Mouse (Mus musculus): ENCODE data around the gene Cdk11b. TPM values are rescaled to one million over a fixed set of nuclear protein-coding genes. Genes with fewer than 3 reads are reported as not detected.

Cdk11b gene
- polyA plus RNA-seq, 1 experiment from 2014 or later = 74.7 TPM

GRCm38 (mm10) chr4:155694482-155695401, 70.1 kb downstream of the Cdk11b start:
- Histone ChIP-seq H3K27me3 (ENCODE audit: control insufficient read depth, insufficient read depth, low read length) (peaks cover 13% of the 10 kb centered on the region), H3K4me2 (ENCODE audit: low read depth) (peak overlapping the region; percentile 79), H3K4me1 (ENCODE audit: control insufficient read depth, insufficient read depth, low read length) (no peaks in the 10 kb centered on the region), H3K27ac (ENCODE audit: low read depth, low read length) (peak overlapping the region; percentile 1; the same call in 1 of the 2 replicates), H3K36me3 (ENCODE audit: control insufficient read depth, insufficient read depth, low read length) (no peaks in the 10 kb centered on the region), H3K9me3 (ENCODE audit: control insufficient read depth, low read length) (no peaks in the 10 kb centered on the region), H3K9ac (ENCODE audit: low read length) (peak overlapping the region; percentile 67), H3K4me3 (ENCODE audit: low read depth, low read length) (peak overlapping the region; percentile 75)
- peak; percentile 57 for ATAC-seq (ENCODE audit: insufficient read depth, low FRiP score, low TSS enrichment)
- under 1% methylated on average over 91 of the region's 92 CpGs for WGBS
- peak; percentile 68 for DNase-seq (ENCODE audit: low spot score)

GRCm38 (mm10) chr4:155695531-155696062, 70.9 kb downstream of the Cdk11b start:
- WGBS = 79% methylated on average over 4 of the region's 4 CpGs
- Histone ChIP-seq H3K27ac (ENCODE audit: low read depth, low read length) (no peak overlapping the region), H3K9ac (ENCODE audit: low read length) (0 out of 2 replicates have a peak overlapping the region, but pooled peaks have one; percentile 67), H3K4me3 (ENCODE audit: low read depth, low read length) (peak overlapping the region; percentile 75; the same call in 1 of the 2 replicates), H3K4me1 (ENCODE audit: control insufficient read depth, insufficient read depth, low read length) (no peaks in the 10 kb centered on the region), H3K27me3 (ENCODE audit: control insufficient read depth, insufficient read depth, low read length) (peaks cover 13% of the 10 kb centered on the region), H3K9me3 (ENCODE audit: control insufficient read depth, low read length) (no peaks in the 10 kb centered on the region), H3K36me3 (ENCODE audit: control insufficient read depth, insufficient read depth, low read length) (no peaks in the 10 kb centered on the region), H3K4me2 (ENCODE audit: low read depth) (peak overlapping the region; percentile 79; the same call in 1 of the 2 replicates)
- ATAC-seq (ENCODE audit: insufficient read depth, low FRiP score, low TSS enrichment) = no peak
- DNase-seq (ENCODE audit: low spot score) = no peak

GRCm38 (mm10) chr4:155696261-155697255, 71.9 kb downstream of the Cdk11b start:
- Histone ChIP-seq H3K4me2 (ENCODE audit: low read depth) (no peak overlapping the region), H3K4me3 (ENCODE audit: low read depth, low read length) (no peak overlapping the region)
- ATAC-seq (ENCODE audit: insufficient read depth, low FRiP score, low TSS enrichment) = no peak

More at GRCm38 (mm10) chr4:155696261-155697255, 71.9 kb downstream of the Cdk11b start:
- Histone ChIP-seq H3K36me3 (ENCODE audit: control insufficient read depth, insufficient read depth, low read length) (no peaks in the 10 kb centered on the region), H3K9me3 (ENCODE audit: control insufficient read depth, low read length) (no peaks in the 10 kb centered on the region), H3K9ac (ENCODE audit: low read length) (no peak overlapping the region), H3K27ac (ENCODE audit: low read depth, low read length) (no peak overlapping the region), H3K27me3 (ENCODE audit: control insufficient read depth, insufficient read depth, low read length) (peaks cover 13% of the 10 kb centered on the region), H3K4me1 (ENCODE audit: control insufficient read depth, insufficient read depth, low read length) (no peaks in the 10 kb centered on the region)
- 75% methylated on average over 16 of the region's 16 CpGs for WGBS
- no peak for DNase-seq (ENCODE audit: low spot score)

Other genes starting within 250 kb of the Cdk11b start
- not detected in 2 replicates for gene Gabrd, start 226.7 kb upstream of the Cdk11b start, polyA plus RNA-seq (2014; fragmentation: Nextera tagmentation; extraction: Ambion mirVana)
- gene Cfap74, start 215.7 kb upstream of the Cdk11b start, polyA plus RNA-seq (2014; fragmentation: Nextera tagmentation; extraction: Ambion mirVana) = 5.4 and 5.6 TPM in 2 replicates
- gene Tmem52, start 155.7 kb upstream of the Cdk11b start, polyA plus RNA-seq (2014; fragmentation: Nextera tagmentation; extraction: Ambion mirVana) = not detected in 2 replicates
- 778 and 796 TPM in 2 replicates for gene Gnb1, start 133.5 kb upstream of the Cdk11b start, polyA plus RNA-seq (2014; fragmentation: Nextera tagmentation; extraction: Ambion mirVana)
- 107 and 110 TPM in 2 replicates for gene Nadk, start 62.5 kb upstream of the Cdk11b start, polyA plus RNA-seq (2014; fragmentation: Nextera tagmentation; extraction: Ambion mirVana)
- gene Slc35e2, start 23.4 kb upstream of the Cdk11b start, polyA plus RNA-seq (2014; fragmentation: Nextera tagmentation; extraction: Ambion mirVana) = 18.3 and 18.7 TPM in 2 replicates
- not detected in 2 replicates for gene Gm10563, start 20.6 kb downstream of the Cdk11b start, polyA plus RNA-seq (2014; fragmentation: Nextera tagmentation; extraction: Ambion mirVana)
- 3.2 and 4.0 TPM in 2 replicates for gene Mmp23, start 28.5 kb downstream of the Cdk11b start, polyA plus RNA-seq (2014; fragmentation: Nextera tagmentation; extraction: Ambion mirVana)
- 13.3 and 14.5 TPM in 2 replicates for gene Mib2, start 44.3 kb downstream of the Cdk11b start, polyA plus RNA-seq (2014; fragmentation: Nextera tagmentation; extraction: Ambion mirVana)
- gene Fndc10, start 69.5 kb downstream of the Cdk11b start, polyA plus RNA-seq (2014; fragmentation: Nextera tagmentation; extraction: Ambion mirVana) = 2.2 and 2.7 TPM in 2 replicates
- gene Ssu72, start 79.9 kb downstream of the Cdk11b start, polyA plus RNA-seq (2014; fragmentation: Nextera tagmentation; extraction: Ambion mirVana) = 154 and 158 TPM in 2 replicates
- 0.64 and 1.3 TPM in 2 replicates for gene Tmem240, start 109.9 kb downstream of the Cdk11b start, polyA plus RNA-seq (2014; fragmentation: Nextera tagmentation; extraction: Ambion mirVana)
- gene Atad3a, start 136.2 kb downstream of the Cdk11b start, polyA plus RNA-seq (2014; fragmentation: Nextera tagmentation; extraction: Ambion mirVana) = 92.4 and 101 TPM in 2 replicates
- 11.7 and 13.1 TPM in 2 replicates for gene Vwa1, start 149.8 kb downstream of the Cdk11b start, polyA plus RNA-seq (2014; fragmentation: Nextera tagmentation; extraction: Ambion mirVana)
- gene Tmem88b, start 161.0 kb downstream of the Cdk11b start, polyA plus RNA-seq (2014; fragmentation: Nextera tagmentation; extraction: Ambion mirVana) = 0.33 and 0.49 TPM in 2 replicates
- gene Ankrd65, start 165.6 kb downstream of the Cdk11b start, polyA plus RNA-seq (2014; fragmentation: Nextera tagmentation; extraction: Ambion mirVana) = not detected in 2 replicates
- 225 and 246 TPM in 2 replicates for gene Mrpl20, start 178.0 kb downstream of the Cdk11b start, polyA plus RNA-seq (2014; fragmentation: Nextera tagmentation; extraction: Ambion mirVana)
- 172 and 188 TPM in 2 replicates for gene Ccnl2, start 187.6 kb downstream of the Cdk11b start, polyA plus RNA-seq (2014; fragmentation: Nextera tagmentation; extraction: Ambion mirVana)
- gene Aurkaip1, start 206.4 kb downstream of the Cdk11b start, polyA plus RNA-seq (2014; fragmentation: Nextera tagmentation; extraction: Ambion mirVana) = 129 TPM in 2 replicates
- 33.6 and 38.5 TPM in 2 replicates for gene Mxra8, start 214.8 kb downstream of the Cdk11b start, polyA plus RNA-seq (2014; fragmentation: Nextera tagmentation; extraction: Ambion mirVana)
- 14.2 and 15.1 TPM in 2 replicates for gene Dvl1, start 222.5 kb downstream of the Cdk11b start, polyA plus RNA-seq (2014; fragmentation: Nextera tagmentation; extraction: Ambion mirVana)
- 0.45 and 0.48 TPM in 2 replicates for gene Tas1r3, start 238.5 kb downstream of the Cdk11b start, polyA plus RNA-seq (2014; fragmentation: Nextera tagmentation; extraction: Ambion mirVana)
- gene Cptp, start 244.6 kb downstream of the Cdk11b start, polyA plus RNA-seq (2014; fragmentation: Nextera tagmentation; extraction: Ambion mirVana) = 23.4 and 28.3 TPM in 2 replicates
- gene Ints11, start 244.7 kb downstream of the Cdk11b start, polyA plus RNA-seq (2014; fragmentation: Nextera tagmentation; extraction: Ambion mirVana) = 89.7 and 95.0 TPM in 2 replicates